Mouse (Mus musculus) small intestine, adult 2 months (tissue): ENCODE results near the gene Smad6. TPM values are rescaled to one million over a fixed set of nuclear protein-coding genes. Genes with fewer than 3 reads are reported as not detected.

Experiments
- H3K27ac ChIP-seq: fragments of 200-500 bp; 2 replicates; pipeline ENCODE4 v1.5.1; 2012; ENCODE audit warnings: low read depth, low read length, control low read depth, inconsistent platforms; ENCODE audit not compliant: insufficient read depth
- H3K27me3 ChIP-seq: fragments of 200-500 bp; 2 replicates; pipeline ENCODE4 v1.6.1; 2012; ENCODE audit warnings: mild to moderate bottlenecking, moderate library complexity, low read length, inconsistent platforms; ENCODE audit not compliant: control insufficient read depth, insufficient read depth
- H3K36me3 ChIP-seq: fragments of 200-500 bp; 2 replicates; pipeline ENCODE4 v1.6.1; 2012; ENCODE audit warnings: mild to moderate bottlenecking, low read length, control low read depth, inconsistent platforms; ENCODE audit not compliant: control insufficient read depth, insufficient read depth
- H3K4me1 ChIP-seq: fragments of 200-500 bp; 2 replicates; pipeline ENCODE4 v1.6.1; 2012; ENCODE audit warnings: low read length, inconsistent platforms, mixed read lengths; ENCODE audit not compliant: control insufficient read depth, insufficient read depth, insufficient read length
- H3K4me3 ChIP-seq: fragments of 200-500 bp; 2 replicates; pipeline ENCODE4 v1.5.1; 2012; ENCODE audit warnings: low read depth, mild to moderate bottlenecking, control low read depth, inconsistent platforms, low read length, moderate library complexity
- CTCF ChIP-seq: fragments of 200-500 bp; IDR thresholded peaks from 2 replicates; pipeline ENCODE4 v1.5.1; 2012; ENCODE audit warnings: low read depth, mild to moderate bottlenecking, control low read depth, inconsistent platforms, low read length, moderate library complexity, mixed read lengths; ENCODE audit not compliant: insufficient replicate concordance, insufficient read length; ENCODE audit errors: extremely low read depth
- POLR2A ChIP-seq: fragments of 200-500 bp; IDR thresholded peaks from 2 replicates; pipeline ENCODE4 v1.6.1; 2012; ENCODE audit warnings: low read depth, mild to moderate bottlenecking, control low read depth, inconsistent platforms, low read length, moderate library complexity
- WGBS: fragments of 180-500 bp; shearing (Covaris S2); methylation state at CpG from one replicate; pipeline ENCODE4 v1.1.7; 2018; 5-methylcytosine and 5-hydroxymethylcytosine counted together
- polyA plus RNA-seq: library from polyadenylated mRNA; depleted of rRNA; stranded (reverse); fragments of >200 nt; gene quantifications from 2 replicates; pipeline ENCODE4 v1.2.3, GENCODE M21; 2012

Gene Smad6
- polyA plus RNA-seq, 1 experiment, result 90.4 TPM

GRCm38 (mm10) chr9:63981912-63982311 lies 39.9 kb downstream of the Smad6 start:
- TF ChIP-seq POLR2A, result no peak
- TF ChIP-seq CTCF, result no peak
- Histone ChIP-seq H3K27ac (no peak overlapping the region), H3K27me3 (no peaks in the 10 kb centered on the region), H3K36me3 (no peaks in the 10 kb centered on the region), H3K4me3 (no peak overlapping the region), H3K4me1 (peaks cover 6% of the 10 kb centered on the region)
- 84% methylated on average over 4 of the region's 4 CpGs for WGBS

GRCm38 (mm10) chr9:63981371-63981770 lies 40.5 kb downstream of the Smad6 start:
- 75% methylated on average over 4 of the region's 4 CpGs for WGBS
- Histone ChIP-seq H3K27ac (no peak overlapping the region), H3K4me1 (peaks cover 6% of the 10 kb centered on the region)

DNA sequence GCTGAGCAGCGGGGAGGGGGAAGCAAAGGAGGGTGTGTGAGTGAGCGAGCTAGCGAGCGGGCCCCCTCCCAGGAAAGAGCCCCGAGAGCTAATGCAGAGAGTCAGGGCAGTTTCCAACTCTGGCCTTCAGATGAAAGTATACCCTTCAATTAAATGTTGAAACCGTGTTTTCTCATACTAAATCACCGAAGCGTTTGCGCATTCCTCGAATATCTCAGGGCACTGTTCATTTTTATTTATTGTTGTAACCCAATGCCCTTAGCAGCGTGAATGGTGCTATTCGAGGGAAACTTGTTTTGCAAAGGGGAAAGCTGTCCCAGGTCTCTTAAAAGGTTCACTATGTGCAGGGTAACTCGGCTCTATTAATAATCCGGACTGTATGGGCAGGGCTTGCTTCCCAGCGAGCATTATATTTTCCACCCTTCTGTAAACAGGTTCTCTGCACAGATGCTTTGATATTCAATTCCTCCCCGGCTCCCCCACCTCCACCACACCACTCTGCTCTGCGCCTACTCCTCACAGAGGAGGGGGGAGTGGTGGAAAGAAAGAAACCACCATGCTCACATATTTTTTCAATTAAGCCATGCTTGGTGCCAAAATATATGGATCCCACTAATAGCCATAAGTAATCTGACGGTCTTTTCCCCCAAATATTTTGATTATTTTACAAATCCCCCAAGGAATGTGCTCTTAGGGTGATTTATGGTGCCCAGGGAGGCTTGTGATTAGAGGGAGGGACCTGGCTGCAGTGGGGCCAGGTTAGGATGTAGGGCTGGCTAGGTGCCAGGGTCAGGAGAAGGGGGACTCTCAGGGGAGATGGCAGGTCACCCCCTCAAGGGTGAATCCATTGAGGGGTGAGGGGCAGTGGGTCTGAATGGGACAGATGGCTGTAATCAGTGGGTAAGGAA lies 41.4 kb downstream of the Smad6 start:
- Histone ChIP-seq H3K27ac (no peak overlapping the region), H3K4me3 (no peak overlapping the region), H3K4me1 (peaks cover 6% of the 10 kb centered on the region), H3K36me3 (no peaks in the 10 kb centered on the region), H3K27me3 (no peaks in the 10 kb centered on the region)
- 72% methylated on average over 18 of the region's 18 CpGs for WGBS
- TF ChIP-seq POLR2A (no peak), CTCF (no peak)

More at GRCm38 (mm10) chr9:63981371-63981770, 40.5 kb downstream of the Smad6 start:
- Histone ChIP-seq H3K27me3 (no peaks in the 10 kb centered on the region), H3K36me3 (no peaks in the 10 kb centered on the region), H3K4me3 (no peak overlapping the region)
- TF ChIP-seq POLR2A, result no peak
- no peak for TF ChIP-seq CTCF

GRCm38 (mm10) chr9:63979275-63979674 lies 42.6 kb downstream of the Smad6 start:
- no peaks in the 10 kb centered on the region for H3K27me3 ChIP-seq
- 61% methylated on average over 2 of the region's 2 CpGs for WGBS
- H3K36me3 ChIP-seq, result no peaks in the 10 kb centered on the region
- no peak overlapping the region for H3K27ac ChIP-seq
- H3K4me1 ChIP-seq, result peaks cover 2% of the 10 kb centered on the region; the same call in 1 of the 2 replicates
- no peak for TF ChIP-seq POLR2A
- TF ChIP-seq CTCF, result no peak
- H3K4me3 ChIP-seq, result no peak overlapping the region

GRCm38 (mm10) chr9:63978682-63979081 lies 43.2 kb downstream of the Smad6 start:
- Histone ChIP-seq H3K27me3 (no peaks in the 10 kb centered on the region), H3K27ac (no peak overlapping the region), H3K4me1 (0 out of 2 replicates have a peak, but pooled peaks cover 2% of the 10 kb centered on the region), H3K4me3 (no peak overlapping the region), H3K36me3 (no peaks in the 10 kb centered on the region)
- TF ChIP-seq POLR2A (no peak), CTCF (no peak)
- WGBS, result 58% methylated on average over 7 of the region's 7 CpGs

DNA sequence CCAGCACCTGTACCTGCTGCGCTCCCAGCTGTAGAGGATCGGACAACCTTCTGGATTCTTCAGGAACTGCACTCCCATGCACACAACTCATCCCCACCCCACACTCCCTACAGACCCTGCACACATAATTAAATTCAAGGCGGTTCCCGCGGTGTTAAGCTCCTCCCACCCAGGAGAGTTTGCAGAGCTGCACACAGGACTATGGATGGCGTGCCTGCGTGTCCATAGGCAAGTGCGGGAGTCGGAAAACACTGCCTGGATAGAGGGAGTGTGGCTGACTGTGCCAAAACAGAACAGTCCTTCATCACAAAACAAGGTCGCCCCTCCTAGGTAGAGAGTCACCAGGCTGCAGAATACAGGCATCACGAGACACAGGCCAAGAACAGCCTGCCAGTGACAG lies 45.9 kb downstream of the Smad6 start:
- TF ChIP-seq POLR2A (no peak), CTCF (no peak)
- Histone ChIP-seq H3K4me3 (no peak overlapping the region), H3K27me3 (no peaks in the 10 kb centered on the region), H3K36me3 (0 out of 2 replicates have a peak, but pooled peaks cover 2% of the 10 kb centered on the region), H3K4me1 (0 out of 2 replicates have a peak, but pooled peaks cover 4% of the 10 kb centered on the region), H3K27ac (no peak overlapping the region)
- 74% methylated on average over 11 of the region's 11 CpGs for WGBS
